ENCODE assay signal across 7 mouse cellular contexts in genomic region chr13:8886185-8886560, GRCm38 (mm10). TPM values are rescaled to one million over a fixed set of nuclear protein-coding genes. Genes with fewer than 3 reads are reported as not detected.
DNase-seq lines count a peak whose midpoint lies in the region; ATAC-seq lines count a peak whose summit lies in the region.

No protein-coding gene starts in this region.

- H3K27ac ChIP-seq in forebrain, embryonic 11.5 days (ENCODE audit: low read depth, low read length), result peak overlapping the region; percentile 95
- H3K27ac ChIP-seq in limb, embryonic 13.5 days, result 0 out of 2 replicates have a peak overlapping the region, but pooled peaks have one; percentile 39
- H3K27ac ChIP-seq in stomach, embryonic 14.5 days (ENCODE audit: low read length), result peak overlapping the region; percentile 30; the same call in 1 of the 2 replicates

- no peak for DNase-seq in forebrain, embryonic 11.5 days (ENCODE audit: low spot score)
- no peak for DNase-seq in B cell, adult 2 months
- DNase-seq in adipocyte (ENCODE audit: low spot score), result no peak

- peak overlapping the region; percentile 76 for H3K9ac ChIP-seq in forebrain, embryonic 11.5 days (ENCODE audit: low read length)
- peak overlapping the region; percentile 69 for H3K9ac ChIP-seq in limb, embryonic 13.5 days
- H3K9ac ChIP-seq in stomach, embryonic 14.5 days (replicated peaks; ENCODE audit: low read depth, low read length), result peak overlapping the region; percentile 41; the same call in 1 of the 2 replicates

- no peaks in the 10 kb centered on the region for H3K27me3 ChIP-seq in megakaryocyte, embryonic 14.5 days (replicated peaks)
- H3K27me3 ChIP-seq in forebrain, embryonic 11.5 days (ENCODE audit: control insufficient read depth, insufficient read depth, low read length), result no peaks in the 10 kb centered on the region
- H3K27me3 ChIP-seq in limb, embryonic 13.5 days, result no peaks in the 10 kb centered on the region
- no peaks in the 10 kb centered on the region for H3K27me3 ChIP-seq in stomach, embryonic 14.5 days (ENCODE audit: control insufficient read depth, insufficient read depth, low read length)

- no peak for ATAC-seq in megakaryocyte, adult 5-6 weeks (ENCODE audit: poor library complexity, severe bottlenecking)
- no peak for ATAC-seq in forebrain, embryonic 11.5 days (replicated peaks; ENCODE audit: low FRiP score)
- no peak for ATAC-seq in limb, embryonic 13.5 days (ENCODE audit: low FRiP score, low read depth)
- no peak for ATAC-seq in stomach, embryonic 14.5 days (ENCODE audit: insufficient number of reproducible peaks, insufficient read depth, low FRiP score, low read depth)

- H3K4me1 ChIP-seq in megakaryocyte, embryonic 14.5 days, result peaks cover 45% of the 10 kb centered on the region
- H3K4me1 ChIP-seq in forebrain, embryonic 11.5 days (replicated peaks; ENCODE audit: control insufficient read depth, insufficient read depth, low read length), result no peaks in the 10 kb centered on the region
- peaks cover 8% of the 10 kb centered on the region for H3K4me1 ChIP-seq in limb, embryonic 13.5 days
- H3K4me1 ChIP-seq in stomach, embryonic 14.5 days (ENCODE audit: control insufficient read depth, insufficient read depth, low read length), result peaks cover 6% of the 10 kb centered on the region; the same call in 1 of the 2 replicates

- peak overlapping the region; percentile 54 for H3K4me2 ChIP-seq in forebrain, embryonic 11.5 days (ENCODE audit: low read depth, low read length, severe bottlenecking)
- H3K4me2 ChIP-seq in limb, embryonic 13.5 days (replicated peaks), result peak overlapping the region; percentile 73
- H3K4me2 ChIP-seq in stomach, embryonic 14.5 days (replicated peaks; ENCODE audit: low read depth, low read length), result peak overlapping the region; percentile 46

- peaks cover 31% of the 10 kb centered on the region for H3K36me3 ChIP-seq in megakaryocyte, embryonic 14.5 days (replicated peaks; ENCODE audit: low read length)
- peaks cover 6% of the 10 kb centered on the region for H3K36me3 ChIP-seq in forebrain, embryonic 11.5 days (ENCODE audit: control insufficient read depth, insufficient read depth, low read length)
- H3K36me3 ChIP-seq in limb, embryonic 13.5 days, result peaks cover 24% of the 10 kb centered on the region
- peaks cover 16% of the 10 kb centered on the region for H3K36me3 ChIP-seq in stomach, embryonic 14.5 days (ENCODE audit: control insufficient read depth, insufficient read depth, low read length)

- WGBS in forebrain, embryonic 11.5 days, result 4% methylated on average over 9 of the region's 9 CpGs
- WGBS in limb, embryonic 13.5 days, result 5% methylated on average over 9 of the region's 9 CpGs
- WGBS in stomach, embryonic 14.5 days, result 5% methylated on average over 9 of the region's 9 CpGs

- H3K4me3 ChIP-seq in megakaryocyte, embryonic 14.5 days (replicated peaks), result peak overlapping the region; percentile 99
- H3K4me3 ChIP-seq in forebrain, embryonic 11.5 days (ENCODE audit: low read depth, low read length), result peak overlapping the region; percentile 69
- H3K4me3 ChIP-seq in limb, embryonic 13.5 days, result peak overlapping the region; percentile 76
- H3K4me3 ChIP-seq in stomach, embryonic 14.5 days (ENCODE audit: low read depth, low read length), result peak overlapping the region; percentile 57

- no peaks in the 10 kb centered on the region for H3K9me3 ChIP-seq in megakaryocyte, embryonic 14.5 days
- H3K9me3 ChIP-seq in forebrain, embryonic 11.5 days (ENCODE audit: control insufficient read depth, low read length), result no peaks in the 10 kb centered on the region
- no peaks in the 10 kb centered on the region for H3K9me3 ChIP-seq in limb, embryonic 13.5 days
- no peaks in the 10 kb centered on the region for H3K9me3 ChIP-seq in stomach, embryonic 14.5 days (ENCODE audit: control insufficient read depth, low read depth, low read length)

RNA-seq across cellular contexts. Expression of gene Idi1, which starts 0.9 kb away (rescaled TPM):
- polyA plus RNA-seq in megakaryocyte, embryonic 14.5 days (2012; ENCODE audit: insufficient read depth, low replicate concordance), result 5.3 and 21.0 TPM in 2 replicates
- 26.1 and 30.5 TPM in 2 replicates for total RNA-seq in megakaryocyte, adult 5-6 weeks (2015)
- 26.5 and 32.9 TPM in 2 replicates for total RNA-seq in megakaryocyte, adult 5-6 weeks (2017)
- 162 and 168 TPM in 2 replicates for polyA plus RNA-seq in forebrain, embryonic 11.5 days (2014; fragmentation: Nextera tagmentation; extraction: Ambion mirVana)
- 55.8 and 56.7 TPM in 2 replicates for polyA plus RNA-seq in limb, embryonic 13.5 days (2015; fragmentation: Nextera tagmentation; extraction: Ambion mirVana)
- 84.2 and 94.1 TPM in 2 replicates for polyA plus RNA-seq in stomach, embryonic 14.5 days (2014; fragmentation: Nextera tagmentation; extraction: Ambion mirVana)

RNA-seq across cellular contexts. Expression of gene Wdr37, which starts 14.5 kb away (rescaled TPM):
- polyA plus RNA-seq in megakaryocyte, embryonic 14.5 days (2012; ENCODE audit: insufficient read depth, low replicate concordance), result 2.1 and 4.7 TPM in 2 replicates
- 40.7 and 43.1 TPM in 2 replicates for total RNA-seq in megakaryocyte, adult 5-6 weeks (2015)
- 37.2 and 53.1 TPM in 2 replicates for total RNA-seq in megakaryocyte, adult 5-6 weeks (2017)
- polyA plus RNA-seq in forebrain, embryonic 11.5 days (2014; fragmentation: Nextera tagmentation; extraction: Ambion mirVana), result 43.0 and 43.5 TPM in 2 replicates
- polyA plus RNA-seq in limb, embryonic 13.5 days (2015; fragmentation: Nextera tagmentation; extraction: Ambion mirVana), result 23.3 and 26.1 TPM in 2 replicates
- polyA plus RNA-seq in stomach, embryonic 14.5 days (2014; fragmentation: Nextera tagmentation; extraction: Ambion mirVana), result 26.2 and 26.4 TPM in 2 replicates

Comparison
In these comparisons a context has a peak if more than half of its experiments do, and no peak if none do; other contexts are left out.
1. H3K27ac ChIP-seq: peak in every context shown above with its lines; median percentile 95 in forebrain, embryonic 11.5 days; 39 in limb, embryonic 13.5 days; 30 in stomach, embryonic 14.5 days.